In the genomic region with DNA sequence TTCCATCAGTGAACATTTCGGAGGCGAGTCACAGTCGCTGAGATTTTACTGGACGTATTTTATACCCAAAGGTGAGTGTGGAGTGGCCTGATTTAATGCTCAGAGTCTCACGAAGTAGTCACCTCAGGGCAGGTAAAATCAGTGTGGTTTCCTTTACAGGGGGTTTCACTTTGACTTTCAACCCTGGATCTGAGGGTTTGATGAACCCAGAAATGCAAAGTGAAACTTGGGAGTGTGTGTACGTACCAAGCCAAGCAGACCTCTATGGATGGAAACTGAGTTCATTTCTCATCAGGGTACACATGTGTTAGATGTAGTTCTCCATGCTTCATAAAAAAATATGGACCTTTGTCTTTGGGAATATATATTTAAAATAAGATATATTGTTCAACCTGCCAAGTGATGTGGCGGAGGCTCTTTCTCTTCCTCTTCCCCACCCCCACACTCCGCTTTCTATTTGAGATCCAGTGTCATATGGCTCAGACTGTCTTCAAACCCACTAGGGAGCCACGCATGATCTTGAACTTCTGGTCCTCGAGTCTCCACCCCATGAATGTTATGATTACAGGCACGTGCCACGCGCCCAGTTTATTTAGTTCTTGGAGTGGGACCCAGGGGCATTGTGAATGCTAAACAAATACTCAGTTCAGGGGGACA, we compare ENCODE assay signal across 26 mouse cellular contexts. TPM values are rescaled to one million over a fixed set of nuclear protein-coding genes. Genes with fewer than 3 reads are reported as not detected.
DNase-seq lines count a peak whose midpoint lies in the region; ATAC-seq and TF ChIP-seq lines count a peak whose summit lies in the region.
"Had no signal": no experiment of that assay in that cellular context is flagged by ENCODE, and none has a peak within 500 bp of the region (broad histone marks: within the 10 kb centered on the region; RNA-seq: fewer than 3 reads in every experiment).

No protein-coding gene starts in this region.

- H3K4me1 ChIP-seq in midbrain, embryonic 11.5 days (ENCODE audit: control insufficient read depth, insufficient read depth, low read length): no peaks in the 10 kb centered on the region
- H3K4me1 ChIP-seq in midbrain, postnatal 0 days (ENCODE audit: insufficient read depth, low read length): 0 out of 2 replicates have a peak, but pooled peaks cover 5% of the 10 kb centered on the region
- peaks cover 44 to 61% of the 10 kb centered on the region in 2 experiments for H3K4me1 ChIP-seq in CH12.LX (ENCODE audit: control insufficient read depth in 1 of 2, insufficient read depth in 2 of 2)
- H3K4me1 ChIP-seq in hindbrain, embryonic 11.5 days (replicated peaks; ENCODE audit: control insufficient read depth, insufficient read depth, low read length): no peaks in the 10 kb centered on the region

- no peak overlapping the region for H3K4me3 ChIP-seq in midbrain, embryonic 11.5 days (ENCODE audit: low read depth, low read length)
- H3K4me3 ChIP-seq in midbrain, postnatal 0 days (ENCODE audit: low read depth, low read length): no peak overlapping the region
- H3K4me3 ChIP-seq in CH12.LX (replicated peaks in 1 of 3; ENCODE audit: low read depth in 2 of 3, low read length in 2 of 3, poor library complexity in 1 of 3): no peak overlapping the region
- H3K4me3 ChIP-seq in hindbrain, embryonic 11.5 days (ENCODE audit: low read depth, low read length): no peak overlapping the region
- H3K4me3 ChIP-seq: embryonic facial prominence, embryonic 12.5 days; embryonic facial prominence, embryonic 15.5 days; heart, embryonic 12.5 days; heart, embryonic 15.5 days; hindbrain, embryonic 10.5 days had no signal

- peak; percentile 59; the same call in 1 of the 2 replicates for TF ChIP-seq EP300 in CH12.LX (IDR thresholded peaks at IDR 0.05; ENCODE audit: low read length)

- no peaks in the 10 kb centered on the region for H3K36me3 ChIP-seq in midbrain, embryonic 11.5 days (ENCODE audit: control insufficient read depth, insufficient read depth, low read length)
- no peaks in the 10 kb centered on the region for H3K36me3 ChIP-seq in midbrain, postnatal 0 days (ENCODE audit: insufficient read depth, low read length)
- H3K36me3 ChIP-seq in CH12.LX (replicated peaks in 1 of 2; ENCODE audit: control insufficient read depth in 1 of 2, insufficient read depth in 1 of 2, low read length in 1 of 2): no peaks in the 10 kb centered on the region
- no peaks in the 10 kb centered on the region for H3K36me3 ChIP-seq in hindbrain, embryonic 11.5 days (ENCODE audit: control insufficient read depth, insufficient read depth, low read length)
- H3K36me3 ChIP-seq: embryonic facial prominence, embryonic 12.5 days; embryonic facial prominence, embryonic 15.5 days; heart, embryonic 12.5 days; heart, embryonic 15.5 days; hindbrain, embryonic 10.5 days had no signal

- TF ChIP-seq CTCF in midbrain, postnatal 0 days (IDR thresholded peaks at IDR 0.05): no peak
- TF ChIP-seq CTCF in CH12.LX (conservative IDR thresholded peaks at IDR 0.05 in 1 of 2, IDR thresholded peaks at IDR 0.05 in 1 of 2; ENCODE audit: low read depth in 2 of 2, low read length in 2 of 2): no peak

- in situ Hi-C loops in CH12.LX (cut with MboI; ENCODE audit: low pct_ligation_motif_present, low pct_unique_long_range_greater_than_20kb, low sequenced_read_pairs): no loop called here

- H3K9ac ChIP-seq in midbrain, embryonic 11.5 days (ENCODE audit: low read length): no peak overlapping the region
- H3K9ac ChIP-seq in midbrain, postnatal 0 days (replicated peaks; ENCODE audit: low read length, poor library complexity, severe bottlenecking): no peak overlapping the region
- H3K9ac ChIP-seq in CH12.LX (ENCODE audit: insufficient read depth, low read depth): no peak overlapping the region
- no peak overlapping the region for H3K9ac ChIP-seq in hindbrain, embryonic 11.5 days (ENCODE audit: low read depth, low read length)
- H3K9ac ChIP-seq: embryonic facial prominence, embryonic 12.5 days; embryonic facial prominence, embryonic 15.5 days; forebrain, postnatal 0 days; heart, embryonic 12.5 days; heart, embryonic 15.5 days; hindbrain, embryonic 14.5 days had no signal

- no peak for TF ChIP-seq POLR2A in CH12.LX (IDR thresholded peaks at IDR 0.05; ENCODE audit: low read depth, low read length)

- DNase-seq in midbrain, embryonic 11.5 days (ENCODE audit: low spot score, missing footprints): peak; percentile 62
- no peak for DNase-seq in midbrain, postnatal 0 days (ENCODE audit: low spot score)
- DNase-seq in B cell, adult 2 months: peak; percentile 69 to 73
- DNase-seq in CH12.LX (ENCODE audit: extremely low read depth): no peak
- DNase-seq in naive thymus-derived CD4-positive, alpha-beta T cell, adult 2 months (ENCODE audit: low read depth): peak; percentile 51
- DNase-seq in hindbrain, embryonic 11.5 days (ENCODE audit: low spot score): no peak
- DNase-seq in left cerebral cortex, adult 8-10 months (ENCODE audit: low spot score in 2 of 2): no peak
- DNase-seq: adrenal gland, adult 2 months; adrenal gland, postnatal 14 days; cerebellum, adult 11 months; cerebellum, adult 2 months; cerebellum, adult 9-11 months; cerebellum, postnatal 25 days; forebrain, postnatal 0 days; gastrocnemius, postnatal 25 days; heart, adult 18-20 months; heart, postnatal 10 days; heart, postnatal 36 days had no signal

- whole genome bisulfite sequencing in midbrain, embryonic 11.5 days: 88% methylated on average over 13 of the region's 13 CpGs
- 93% methylated on average over 13 of the region's 13 CpGs for WGBS in midbrain, postnatal 0 days
- WGBS in hindbrain, embryonic 11.5 days: 87% methylated on average over 13 of the region's 13 CpGs

- H3K4me2 ChIP-seq in midbrain, embryonic 11.5 days: no peak overlapping the region
- H3K4me2 ChIP-seq in midbrain, postnatal 0 days (ENCODE audit: low read depth, low read length, poor library complexity, severe bottlenecking): no peak overlapping the region
- peak overlapping the region; percentile 40; the same call in 1 of the 2 replicates for H3K4me2 ChIP-seq in CH12.LX (ENCODE audit: insufficient read depth, low read depth, poor library complexity, severe bottlenecking)
- H3K4me2 ChIP-seq in hindbrain, embryonic 11.5 days (replicated peaks; ENCODE audit: low read depth, low read length): no peak overlapping the region
- H3K4me2 ChIP-seq: embryonic facial prominence, embryonic 12.5 days; embryonic facial prominence, embryonic 15.5 days; heart, embryonic 12.5 days; heart, embryonic 15.5 days; hindbrain, embryonic 14.5 days had no signal

- dilution Hi-C loops in CH12.LX (cut with MboI; ENCODE audit: extremely low pct_ligation_motif_present, extremely low pct_unique_long_range_greater_than_20kb, low sequenced_read_pairs): no loop called here

- ATAC-seq in midbrain, embryonic 11.5 days (ENCODE audit: low FRiP score): no peak
- no peak for ATAC-seq in midbrain, postnatal 0 days (ENCODE audit: low FRiP score)
- ATAC-seq in hindbrain, embryonic 11.5 days (ENCODE audit: low FRiP score): no peak
- ATAC-seq: forebrain, embryonic 14.5 days; forebrain, postnatal 0 days; hindbrain, postnatal 0 days had no signal

- no peak overlapping the region for H3K27ac ChIP-seq in midbrain, embryonic 11.5 days (ENCODE audit: low read depth, low read length)
- H3K27ac ChIP-seq in midbrain, postnatal 0 days (ENCODE audit: low read depth, low read length): no peak overlapping the region
- H3K27ac ChIP-seq in CH12.LX (ENCODE audit: insufficient read depth, low read depth): no peak overlapping the region
- H3K27ac ChIP-seq in hindbrain, embryonic 11.5 days (ENCODE audit: low read depth, low read length): no peak overlapping the region
- H3K27ac ChIP-seq: embryonic facial prominence, embryonic 12.5 days; embryonic facial prominence, embryonic 15.5 days; heart, embryonic 15.5 days; hindbrain, embryonic 10.5 days; hindbrain, embryonic 14.5 days; hindbrain, postnatal 0 days had no signal

- H3K27me3 ChIP-seq in midbrain, embryonic 11.5 days (ENCODE audit: control insufficient read depth, insufficient read depth, low read length): no peaks in the 10 kb centered on the region
- H3K27me3 ChIP-seq in midbrain, postnatal 0 days (ENCODE audit: insufficient read depth, low read length): no peaks in the 10 kb centered on the region
- H3K27me3 ChIP-seq in CH12.LX (replicated peaks): no peaks in the 10 kb centered on the region
- no peaks in the 10 kb centered on the region for H3K27me3 ChIP-seq in hindbrain, embryonic 11.5 days (ENCODE audit: control insufficient read depth, insufficient read depth, low read length)
- H3K27me3 ChIP-seq: embryonic facial prominence, embryonic 12.5 days; embryonic facial prominence, embryonic 15.5 days; heart, embryonic 12.5 days; heart, embryonic 15.5 days had no signal

- no peaks in the 10 kb centered on the region for H3K9me3 ChIP-seq in midbrain, embryonic 11.5 days (ENCODE audit: control insufficient read depth, low read length)
- H3K9me3 ChIP-seq in midbrain, postnatal 0 days (ENCODE audit: low read length): no peaks in the 10 kb centered on the region
- H3K9me3 ChIP-seq in CH12.LX (replicated peaks; ENCODE audit: low read length): no peaks in the 10 kb centered on the region
- H3K9me3 ChIP-seq in hindbrain, embryonic 11.5 days (ENCODE audit: control insufficient read depth, low read length): no peaks in the 10 kb centered on the region
- H3K9me3 ChIP-seq: embryonic facial prominence, embryonic 12.5 days; embryonic facial prominence, embryonic 15.5 days; heart, embryonic 12.5 days; heart, embryonic 15.5 days; hindbrain, embryonic 10.5 days had no signal

- no peaks in the 10 kb centered on the region for H3K79me2 ChIP-seq in CH12.LX (replicated peaks; ENCODE audit: control insufficient read depth, extremely low read depth, insufficient read depth, poor library complexity, severe bottlenecking)

- TF ChIP-seq RAD21 in CH12.LX (IDR thresholded peaks at IDR 0.05; ENCODE audit: low read depth, low read length): no peak

TF ChIP-seq in CH12.LX, 34 proteins besides CTCF, POLR2A, EP300 and RAD21 (continues in another document):
- TF ChIP-seq MAZ (IDR thresholded peaks at IDR 0.05; ENCODE audit: low read depth, low read length) (no peak), MAX (IDR thresholded peaks at IDR 0.05; ENCODE audit: low read length) (no peak), MEF2A (IDR thresholded peaks at IDR 0.05; ENCODE audit: borderline replicate concordance, low read depth, low read length) (0 out of 2 replicates have a peak, but pooled peaks have one; percentile 5), MYC (IDR thresholded peaks at IDR 0.05; ENCODE audit: low read depth, low read length) (no peak), E2F4 (IDR thresholded peaks at IDR 0.05; ENCODE audit: insufficient replicate concordance, low read depth, low read length) (no peak)

RNA-seq across cellular contexts. Expression of a gene that starts 25.7 kb away (rescaled TPM):
- polyA plus RNA-seq in midbrain, embryonic 11.5 days (2014; fragmentation: Nextera tagmentation; extraction: Ambion mirVana): 22.6 and 25.6 TPM in 2 replicates
- total RNA-seq in midbrain, postnatal 0 days (2014; rRNA removed): 19.3 and 28.5 TPM in 2 replicates
- polyA plus RNA-seq in midbrain, postnatal 0 days (2015; fragmentation: Nextera tagmentation; extraction: Ambion mirVana): 1.5 and 1.7 TPM in 2 replicates
- total RNA-seq in CH12.LX (2012; rRNA removed) (156 and 169 TPM in 2 replicates), CH12.LX (2014; rRNA removed) (86.6 and 102 TPM in 2 replicates)
- polyA plus RNA-seq in CH12.LX (2012; ENCODE audit: insufficient read length, low read depth): 80.3 and 80.6 TPM in 2 replicates
- 23.3 and 26.4 TPM in 2 replicates for polyA plus RNA-seq in hindbrain, embryonic 11.5 days (2014; fragmentation: Nextera tagmentation; extraction: Ambion mirVana)
- total RNA-seq in left cerebral cortex, adult 8-10 months (2022): 1 to 10 TPM; 2.0 to 2.5 (median 2.2) TPM

Comparison
In these comparisons a context has a peak if more than half of its experiments do, and no peak if none do; other contexts are left out.
1. DNase-seq: peak in midbrain, embryonic 11.5 days (single experiment), B cell, adult 2 months (2 of 2) and naive thymus-derived CD4-positive, alpha-beta T cell, adult 2 months (single experiment); none in midbrain, postnatal 0 days (single experiment), CH12.LX (single experiment), hindbrain, embryonic 11.5 days (single experiment) and left cerebral cortex, adult 8-10 months (0 of 2).